Mouse (Mus musculus) kidney, adult 2 months (tissue): ENCODE data around the gene Plekhg6.

ENCODE experiments used
- CTCF ChIP-seq: fragments of 200-500 bp; conservative IDR thresholded peaks from 2 replicates; pipeline ENCODE4 v1.5.1; 2011; ENCODE audit warnings: low read depth, mild to moderate bottlenecking, control low read depth, low read length, moderate library complexity, mixed read lengths; ENCODE audit not compliant: insufficient read depth, insufficient read length
- POLR2A ChIP-seq: fragments of 200-500 bp; IDR thresholded peaks from one replicate; pipeline ENCODE4 v1.6.1; 2011; ENCODE audit warnings: low read depth, low read length, control low read depth

- TF ChIP-seq POLR2A (no peak), CTCF (no peak)
Measured at GRCm38 (mm10) chr6:125422051-125422822, 41.6 kb upstream of the Plekhg6 start.
